Mouse (Mus musculus): ENCODE results near the gene Lzic. TPM values are rescaled to one million over a fixed set of nuclear protein-coding genes. Genes with fewer than 3 reads are reported as not detected.

Lzic gene
- polyA plus RNA-seq, 1 experiment from 2014 or later: 40.7 TPM

DNA sequence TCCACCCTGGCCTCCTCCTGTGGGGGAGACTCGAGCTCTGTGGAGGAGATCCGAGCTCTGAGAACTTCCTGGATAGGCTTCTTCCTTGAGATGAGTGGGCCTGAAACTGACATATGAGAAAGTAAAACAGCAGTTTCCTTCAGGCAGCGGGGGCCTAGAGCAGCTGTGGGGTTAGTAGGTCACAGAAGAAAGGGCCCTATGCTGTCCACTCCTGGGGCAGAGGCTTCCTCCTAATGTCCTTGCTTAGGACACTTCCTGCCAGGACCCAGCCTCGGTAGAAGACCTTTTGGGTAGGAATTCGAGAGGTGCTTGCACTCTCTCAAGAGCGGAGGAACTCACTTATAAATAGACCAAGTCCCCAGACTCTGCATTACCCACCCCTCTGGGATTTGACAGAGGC lies 44.7 kb downstream of the Lzic start:
- Histone ChIP-seq H3K9ac (ENCODE audit: low read length) (no peak overlapping the region), H3K4me2 (ENCODE audit: low read depth, low read length) (no peak overlapping the region), H3K27ac (ENCODE audit: low read length) (no peak overlapping the region), H3K9me3 (ENCODE audit: control insufficient read depth, low read length) (no peaks in the 10 kb centered on the region), H3K36me3 (ENCODE audit: control insufficient read depth, insufficient read depth, low read length) (0 out of 2 replicates have a peak, but pooled peaks cover 2% of the 10 kb centered on the region), H3K4me3 (ENCODE audit: low read length) (no peak overlapping the region), H3K4me1 (replicated peaks; ENCODE audit: control insufficient read depth, insufficient read depth, low read length) (peaks cover 15% of the 10 kb centered on the region), H3K27me3 (ENCODE audit: control insufficient read depth, insufficient read depth, low read depth, low read length) (no peaks in the 10 kb centered on the region)
- no peak for ATAC-seq (ENCODE audit: low read depth)
- 59% methylated on average over 6 of the region's 6 CpGs for WGBS

DNA sequence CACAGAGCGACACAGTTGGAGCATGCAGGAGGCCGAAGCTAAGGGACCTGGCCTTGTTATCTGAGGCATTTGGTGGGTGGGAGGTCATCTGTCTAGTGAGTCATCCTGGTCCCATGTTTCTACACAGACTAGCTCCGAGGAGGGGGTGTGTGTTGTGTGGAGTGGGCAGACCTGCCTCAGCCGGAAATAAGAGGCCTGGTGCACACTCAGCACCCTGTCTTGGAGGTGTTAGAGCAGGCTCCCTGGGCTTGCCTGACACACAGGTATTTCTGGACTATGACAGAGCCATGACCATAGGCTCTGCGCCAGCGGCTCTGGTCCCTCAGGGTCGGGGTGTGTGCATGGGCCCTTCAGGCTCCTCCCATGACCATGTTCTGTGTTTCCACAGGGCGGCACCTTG lies 54.4 kb downstream of the Lzic start:
- H3K4me2 ChIP-seq (ENCODE audit: low read depth, low read length): no peak overlapping the region
- no peaks in the 10 kb centered on the region for H3K27me3 ChIP-seq (ENCODE audit: control insufficient read depth, insufficient read depth, low read depth, low read length)
- no peak overlapping the region for H3K27ac ChIP-seq (ENCODE audit: low read length)
- 55% methylated on average over 8 of the region's 8 CpGs for WGBS
- H3K4me1 ChIP-seq (replicated peaks; ENCODE audit: control insufficient read depth, insufficient read depth, low read length): peaks cover 2% of the 10 kb centered on the region; the same call in 1 of the 2 replicates
- H3K36me3 ChIP-seq (ENCODE audit: control insufficient read depth, insufficient read depth, low read length): no peaks in the 10 kb centered on the region
- H3K9me3 ChIP-seq (ENCODE audit: control insufficient read depth, low read length): no peaks in the 10 kb centered on the region
- ATAC-seq (ENCODE audit: low read depth): peak; percentile 41; the same call in 1 of the 2 replicates
- no peak overlapping the region for H3K4me3 ChIP-seq (ENCODE audit: low read length)
- H3K9ac ChIP-seq (ENCODE audit: low read length): no peak overlapping the region

DNA sequence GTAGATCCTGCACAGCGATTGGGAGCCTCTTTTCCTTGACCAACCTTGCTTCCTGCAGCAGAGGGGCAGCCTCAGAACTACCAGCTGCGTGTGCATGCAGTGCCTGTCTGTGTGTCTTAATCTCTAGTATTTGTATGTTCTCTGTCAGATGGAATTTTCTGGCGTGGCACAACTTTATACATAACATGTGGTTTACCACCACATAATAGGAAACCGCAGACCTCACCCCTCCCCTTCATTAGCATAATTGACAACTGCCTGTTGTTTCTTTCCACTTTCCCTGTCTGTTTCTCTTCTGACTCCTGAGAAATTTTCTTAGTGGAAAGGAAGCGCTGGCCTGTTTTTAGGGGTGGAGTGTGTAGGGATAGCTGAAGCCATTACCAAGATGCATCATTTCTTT lies 56.9 kb downstream of the Lzic start:
- Histone ChIP-seq H3K36me3 (ENCODE audit: control insufficient read depth, insufficient read depth, low read length) (0 out of 2 replicates have a peak, but pooled peaks cover 10% of the 10 kb centered on the region), H3K4me3 (ENCODE audit: low read length) (no peak overlapping the region), H3K4me1 (replicated peaks; ENCODE audit: control insufficient read depth, insufficient read depth, low read length) (peaks cover 2% of the 10 kb centered on the region; the same call in 1 of the 2 replicates), H3K9ac (ENCODE audit: low read length) (0 out of 2 replicates have a peak overlapping the region, but pooled peaks have one; percentile 12), H3K27ac (ENCODE audit: low read length) (no peak overlapping the region), H3K9me3 (ENCODE audit: control insufficient read depth, low read length) (no peaks in the 10 kb centered on the region), H3K4me2 (ENCODE audit: low read depth, low read length) (no peak overlapping the region), H3K27me3 (ENCODE audit: control insufficient read depth, insufficient read depth, low read depth, low read length) (no peaks in the 10 kb centered on the region)
- WGBS: 71% methylated on average over 5 of the region's 5 CpGs
- no peak for ATAC-seq (ENCODE audit: low read depth)

DNA sequence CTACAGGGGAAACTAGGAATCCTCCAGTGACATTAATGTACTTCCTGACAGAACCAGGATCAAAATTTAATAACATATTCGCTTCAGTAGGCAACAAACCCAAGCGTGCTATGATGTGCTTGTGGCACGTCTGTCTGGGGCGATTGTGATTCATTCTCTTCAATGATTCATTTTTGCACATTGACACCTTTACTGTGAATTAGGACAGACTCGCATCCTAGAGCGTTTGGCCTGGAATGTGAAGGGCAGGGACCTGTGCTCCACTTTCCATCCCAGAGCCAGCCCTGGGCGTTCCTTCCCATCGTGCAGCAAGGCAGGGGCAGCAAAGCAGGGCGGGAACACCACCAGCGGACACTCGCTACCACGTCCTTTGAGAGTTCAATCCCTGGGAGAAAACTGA lies 57.4 kb downstream of the Lzic start:
- 81% methylated on average over 12 of the region's 12 CpGs for WGBS
- Histone ChIP-seq H3K4me2 (ENCODE audit: low read depth, low read length) (no peak overlapping the region), H3K4me3 (ENCODE audit: low read length) (no peak overlapping the region), H3K4me1 (replicated peaks; ENCODE audit: control insufficient read depth, insufficient read depth, low read length) (peaks cover 2% of the 10 kb centered on the region; the same call in 1 of the 2 replicates), H3K27ac (ENCODE audit: low read length) (no peak overlapping the region), H3K36me3 (ENCODE audit: control insufficient read depth, insufficient read depth, low read length) (0 out of 2 replicates have a peak, but pooled peaks cover 10% of the 10 kb centered on the region), H3K9ac (ENCODE audit: low read length) (no peak overlapping the region), H3K27me3 (ENCODE audit: control insufficient read depth, insufficient read depth, low read depth, low read length) (no peaks in the 10 kb centered on the region), H3K9me3 (ENCODE audit: control insufficient read depth, low read length) (no peaks in the 10 kb centered on the region)
- no peak for ATAC-seq (ENCODE audit: low read depth)

DNA sequence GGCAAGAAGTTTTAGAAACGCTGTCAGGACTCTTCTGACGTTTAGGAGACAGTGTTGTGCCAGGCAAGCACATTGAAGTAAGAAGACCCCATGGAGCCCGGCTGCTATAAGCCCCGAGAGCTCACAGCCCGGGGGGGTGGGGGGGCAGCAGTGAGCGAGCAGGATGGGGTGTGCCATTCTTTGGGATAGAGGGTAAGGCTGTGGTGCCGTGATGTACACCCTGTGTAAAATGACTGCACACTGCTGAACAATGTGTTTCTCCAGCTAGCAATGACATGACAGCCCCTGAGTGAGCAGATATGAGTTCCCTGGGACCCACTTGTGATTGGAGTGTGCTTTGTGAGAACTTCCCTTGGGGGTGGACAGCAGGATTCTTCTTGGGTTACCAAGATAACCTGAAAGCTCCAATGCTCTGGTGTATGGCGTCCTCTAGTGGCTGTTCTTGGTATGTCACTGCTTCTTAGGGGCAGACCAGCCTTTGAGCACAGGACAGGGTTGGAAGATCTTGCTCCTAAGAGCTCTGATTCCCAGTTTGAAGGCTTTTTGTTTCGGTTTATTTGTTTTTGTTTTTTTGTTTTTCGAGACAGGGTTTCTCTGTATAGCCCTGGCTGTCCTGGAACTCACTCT lies 58.0 kb downstream of the Lzic start:
- 0 out of 2 replicates have a peak, but pooled peaks cover 10% of the 10 kb centered on the region for H3K36me3 ChIP-seq (ENCODE audit: control insufficient read depth, insufficient read depth, low read length)
- H3K4me3 ChIP-seq (ENCODE audit: low read length): no peak overlapping the region
- peaks cover 2% of the 10 kb centered on the region; the same call in 1 of the 2 replicates for H3K4me1 ChIP-seq (replicated peaks; ENCODE audit: control insufficient read depth, insufficient read depth, low read length)
- no peak overlapping the region for H3K9ac ChIP-seq (ENCODE audit: low read length)
- ATAC-seq (ENCODE audit: low read depth): peak; percentile 32
- WGBS: 43% methylated on average over 10 of the region's 10 CpGs
- no peak overlapping the region for H3K27ac ChIP-seq (ENCODE audit: low read length)
- H3K9me3 ChIP-seq (ENCODE audit: control insufficient read depth, low read length): no peaks in the 10 kb centered on the region
- H3K27me3 ChIP-seq (ENCODE audit: control insufficient read depth, insufficient read depth, low read depth, low read length): no peaks in the 10 kb centered on the region
- no peak overlapping the region for H3K4me2 ChIP-seq (ENCODE audit: low read depth, low read length)

DNA sequence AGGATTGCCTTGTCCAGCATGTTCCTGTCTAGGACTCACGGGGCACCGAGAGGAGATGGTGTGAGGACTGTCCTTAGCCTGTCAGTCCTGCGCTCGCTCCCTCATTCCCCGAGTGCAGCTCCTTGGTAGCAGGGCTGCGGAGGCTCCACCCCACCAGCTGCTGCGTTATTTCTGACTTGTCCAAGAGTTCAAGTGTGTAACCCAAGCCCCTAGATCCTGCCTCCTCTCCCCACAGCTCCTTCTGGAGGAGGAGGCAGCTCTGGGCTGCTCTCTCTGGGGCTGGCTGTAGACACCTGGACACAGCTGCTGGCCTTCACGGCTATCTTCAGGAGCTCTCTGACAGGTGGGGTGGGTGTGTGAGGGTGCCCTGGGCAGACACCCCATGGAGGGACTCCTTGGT lies 59.9 kb downstream of the Lzic start:
- no peak overlapping the region for H3K27ac ChIP-seq (ENCODE audit: low read length)
- no peaks in the 10 kb centered on the region for H3K9me3 ChIP-seq (ENCODE audit: control insufficient read depth, low read length)
- H3K4me3 ChIP-seq (ENCODE audit: low read length): no peak overlapping the region
- H3K4me1 ChIP-seq (replicated peaks; ENCODE audit: control insufficient read depth, insufficient read depth, low read length): no peaks in the 10 kb centered on the region
- WGBS: 74% methylated on average over 8 of the region's 8 CpGs
- no peak for ATAC-seq (ENCODE audit: low read depth)
- no peaks in the 10 kb centered on the region for H3K27me3 ChIP-seq (ENCODE audit: control insufficient read depth, insufficient read depth, low read depth, low read length)
- H3K36me3 ChIP-seq (ENCODE audit: control insufficient read depth, insufficient read depth, low read length): 0 out of 2 replicates have a peak, but pooled peaks cover 10% of the 10 kb centered on the region
- no peak overlapping the region for H3K4me2 ChIP-seq (ENCODE audit: low read depth, low read length)
- no peak overlapping the region for H3K9ac ChIP-seq (ENCODE audit: low read length)

Small RNA genes lying within 50 kb of the gene (microRNA-seq; reads per million reads assigned to microRNA genes)
- gene Mir5616: 0.59 reads per million

Other genes starting within 250 kb of the Lzic start
- 31.1 and 32.5 TPM in 2 replicates for gene Kif1b, start 177.5 kb upstream of the Lzic start, polyA plus RNA-seq (2015; fragmentation: Nextera tagmentation; extraction: Ambion mirVana)
- gene Ube4b, start 58.5 kb upstream of the Lzic start, polyA plus RNA-seq (2015; fragmentation: Nextera tagmentation; extraction: Ambion mirVana): 30.9 and 33.8 TPM in 2 replicates
- gene Rbp7, start 30.3 kb upstream of the Lzic start, polyA plus RNA-seq (2015; fragmentation: Nextera tagmentation; extraction: Ambion mirVana): 2.0 and 3.4 TPM in 2 replicates
- gene Tmem274, start 7.9 kb upstream of the Lzic start, polyA plus RNA-seq (2015; fragmentation: Nextera tagmentation; extraction: Ambion mirVana): 0.49 and 0.53 TPM in 2 replicates
- 10.3 and 11.9 TPM in 2 replicates for gene Nmnat1, start within 50 bp of the Lzic start, polyA plus RNA-seq (2015; fragmentation: Nextera tagmentation; extraction: Ambion mirVana)
- 57.5 and 59.7 TPM in 2 replicates for gene Ctnnbip1, start 33.0 kb downstream of the Lzic start, polyA plus RNA-seq (2015; fragmentation: Nextera tagmentation; extraction: Ambion mirVana)
- gene Clstn1, start 101.2 kb downstream of the Lzic start, polyA plus RNA-seq (2015; fragmentation: Nextera tagmentation; extraction: Ambion mirVana): 13.6 and 15.3 TPM in 2 replicates
- gene Pik3cd, start 217.3 kb downstream of the Lzic start, polyA plus RNA-seq (2015; fragmentation: Nextera tagmentation; extraction: Ambion mirVana): 5.7 and 5.9 TPM in 2 replicates